Mouse (Mus musculus) C2C12 (cell line): ENCODE results near the gene Wwox. TPM values are rescaled to one million over a fixed set of nuclear protein-coding genes. Genes with fewer than 3 reads are reported as not detected.

Source experiments
- H3K27me3 ChIP-seq: one replicate; pipeline ENCODE4 v1.6.1; 2011; ENCODE audit not compliant: control insufficient read depth, insufficient read depth, insufficient read length
- H3K36me3 ChIP-seq: one replicate; pipeline ENCODE4 v1.6.1; 2011; ENCODE audit not compliant: control insufficient read depth, insufficient read depth
- H3K4me3 ChIP-seq: one replicate; pipeline ENCODE4 v1.5.1; 2011; ENCODE audit warnings: mild to moderate bottlenecking, control low read depth; ENCODE audit not compliant: poor library complexity, insufficient read depth, severe bottlenecking
- H3K79me2 ChIP-seq: one replicate; pipeline ENCODE4 v1.6.1; 2011; ENCODE audit not compliant: control insufficient read depth, insufficient read depth
- H3K79me3 ChIP-seq: one replicate; pipeline ENCODE4 v1.6.1; 2011; ENCODE audit warnings: low read depth, control low read depth
- H3ac ChIP-seq: one replicate; pipeline ENCODE3; 2011; ENCODE audit warnings: low read depth; ENCODE audit not compliant: control insufficient read depth, insufficient read length
- CEBPB ChIP-seq: IDR thresholded peaks from one replicate; pipeline ENCODE4 v1.6.1; 2011; ENCODE audit warnings: low read depth, mild to moderate bottlenecking, control low read depth, moderate library complexity
- CTCF ChIP-seq: IDR thresholded peaks from one replicate; pipeline ENCODE4 v1.5.1; 2011; ENCODE audit not compliant: control insufficient read depth, insufficient read depth, insufficient read length
- FOSL1 ChIP-seq: IDR thresholded peaks from one replicate; pipeline ENCODE4 v1.8.0; 2011; ENCODE audit warnings: mild to moderate bottlenecking, low read length; ENCODE audit not compliant: poor library complexity, insufficient read depth, severe bottlenecking
- MAX ChIP-seq: IDR thresholded peaks from one replicate; pipeline ENCODE4 v1.6.1; 2011; ENCODE audit warnings: mild to moderate bottlenecking, control low read depth
- MYOD1 ChIP-seq: IDR thresholded peaks from one replicate; pipeline ENCODE4 v1.6.1; 2011; ENCODE audit warnings: low read depth; ENCODE audit not compliant: control insufficient read depth, insufficient read length
- MYOG ChIP-seq: IDR thresholded peaks from one replicate; pipeline ENCODE4 v1.6.1; 2011; ENCODE audit not compliant: control insufficient read depth, insufficient read length; ENCODE audit errors: extremely low read depth
- USF1 ChIP-seq: IDR thresholded peaks from one replicate; pipeline ENCODE4 v1.6.1; 2011; ENCODE audit warnings: low read depth, mild to moderate bottlenecking, control low read depth, moderate library complexity
- polyA plus RNA-seq: library from polyadenylated mRNA; unstranded; fragments of >200 nt; fragmentation: generic; extraction: Trizol; gene quantifications from one replicate; pipeline ENCODE4 v1.2.1, GENCODE M21; 2012; ENCODE audit warnings: missing spikeins

Wwox gene
- polyA plus RNA-seq, 1 experiment = 3.7 TPM

DNA sequence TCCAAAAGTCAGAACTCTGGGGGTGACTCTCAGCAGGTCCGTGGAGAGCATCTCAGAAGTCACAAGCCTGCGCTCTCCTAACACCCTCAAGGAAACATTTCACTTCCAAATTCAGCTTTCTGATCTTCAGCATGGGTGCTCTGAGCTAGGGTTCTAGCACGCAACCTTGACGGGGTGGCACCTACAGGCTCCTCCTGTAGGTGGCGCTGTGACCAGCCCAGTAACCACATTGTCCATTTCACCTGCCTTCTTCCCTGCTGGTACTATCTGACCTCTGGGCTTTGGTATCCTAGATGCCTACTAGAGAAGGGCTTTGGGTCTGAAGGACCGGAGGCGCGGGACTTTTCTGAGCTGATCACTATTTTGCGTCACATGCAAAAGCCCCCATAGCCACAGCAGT is 444.5 kb downstream of the Wwox start:
- H3ac ChIP-seq = no peak overlapping the region
- H3K36me3 ChIP-seq = no peaks in the 10 kb centered on the region
- no peak overlapping the region for H3K4me3 ChIP-seq
- no peaks in the 10 kb centered on the region for H3K79me3 ChIP-seq
- H3K27me3 ChIP-seq = no peaks in the 10 kb centered on the region
- TF ChIP-seq CEBPB (no peak), USF1 (no peak), MAX (no peak), FOSL1 (no peak), CTCF (no peak), MYOD1 (no peak), MYOG (no peak)
- H3K79me2 ChIP-seq = no peaks in the 10 kb centered on the region

DNA sequence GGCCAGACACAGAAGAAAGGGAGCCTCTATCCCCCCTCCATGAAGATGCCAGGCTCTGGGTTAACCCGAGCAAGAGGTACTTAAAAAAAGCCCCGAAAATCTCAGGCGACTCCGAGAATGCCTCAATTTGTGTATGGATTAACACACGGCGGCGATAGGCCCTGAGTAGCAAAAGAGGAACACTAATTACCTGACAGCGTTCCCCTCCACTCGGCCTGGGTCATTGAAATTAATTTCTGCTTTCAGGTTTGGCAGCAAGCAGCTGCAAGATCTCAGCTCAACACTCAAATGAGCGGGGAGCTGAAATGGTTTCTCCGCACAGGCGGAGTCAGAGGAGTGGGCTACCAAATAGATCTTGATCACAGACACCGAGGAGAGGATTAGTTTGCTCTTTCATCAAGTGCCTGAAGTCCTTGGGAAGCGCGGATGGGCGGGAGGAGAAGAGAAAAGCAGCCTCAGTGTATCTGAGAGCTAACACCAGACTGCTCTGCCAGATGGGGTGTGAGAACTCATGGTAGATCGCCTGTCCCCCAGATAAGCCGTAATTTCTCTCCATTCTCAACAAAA is 445.7 kb downstream of the Wwox start:
- Histone ChIP-seq H3K79me3 (no peaks in the 10 kb centered on the region), H3ac (no peak overlapping the region), H3K79me2 (no peaks in the 10 kb centered on the region), H3K4me3 (no peak overlapping the region), H3K36me3 (no peaks in the 10 kb centered on the region), H3K27me3 (no peaks in the 10 kb centered on the region)
- TF ChIP-seq USF1 (no peak), MAX (no peak)

DNA sequence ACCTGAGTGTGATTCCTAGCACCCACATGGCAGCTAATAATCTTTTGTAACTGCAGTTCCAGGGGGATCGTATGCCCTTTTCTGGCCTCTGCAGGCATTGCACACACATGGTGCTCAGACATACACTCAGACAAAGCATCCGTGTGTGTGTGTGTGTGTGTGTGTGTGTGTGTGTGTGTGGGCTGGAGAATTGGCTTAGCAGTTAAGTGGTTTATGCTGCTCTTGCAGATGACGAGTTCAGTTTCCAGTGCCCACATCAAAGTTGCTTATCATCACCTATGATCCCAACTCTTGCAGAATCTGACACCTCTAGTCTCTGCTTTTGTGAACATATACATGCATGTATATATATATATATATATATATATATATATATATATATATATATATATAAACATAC is 448.9 kb downstream of the Wwox start:
- Histone ChIP-seq H3K4me3 (no peak overlapping the region), H3K79me3 (no peaks in the 10 kb centered on the region), H3ac (no peak overlapping the region), H3K36me3 (no peaks in the 10 kb centered on the region), H3K79me2 (no peaks in the 10 kb centered on the region), H3K27me3 (no peaks in the 10 kb centered on the region)
- TF ChIP-seq MYOD1 = no peak
- TF ChIP-seq MYOG = no peak
- no peak for TF ChIP-seq CEBPB
- TF ChIP-seq FOSL1 = no peak
- TF ChIP-seq USF1 = no peak
- no peak for TF ChIP-seq MAX
- no peak for TF ChIP-seq CTCF

DNA sequence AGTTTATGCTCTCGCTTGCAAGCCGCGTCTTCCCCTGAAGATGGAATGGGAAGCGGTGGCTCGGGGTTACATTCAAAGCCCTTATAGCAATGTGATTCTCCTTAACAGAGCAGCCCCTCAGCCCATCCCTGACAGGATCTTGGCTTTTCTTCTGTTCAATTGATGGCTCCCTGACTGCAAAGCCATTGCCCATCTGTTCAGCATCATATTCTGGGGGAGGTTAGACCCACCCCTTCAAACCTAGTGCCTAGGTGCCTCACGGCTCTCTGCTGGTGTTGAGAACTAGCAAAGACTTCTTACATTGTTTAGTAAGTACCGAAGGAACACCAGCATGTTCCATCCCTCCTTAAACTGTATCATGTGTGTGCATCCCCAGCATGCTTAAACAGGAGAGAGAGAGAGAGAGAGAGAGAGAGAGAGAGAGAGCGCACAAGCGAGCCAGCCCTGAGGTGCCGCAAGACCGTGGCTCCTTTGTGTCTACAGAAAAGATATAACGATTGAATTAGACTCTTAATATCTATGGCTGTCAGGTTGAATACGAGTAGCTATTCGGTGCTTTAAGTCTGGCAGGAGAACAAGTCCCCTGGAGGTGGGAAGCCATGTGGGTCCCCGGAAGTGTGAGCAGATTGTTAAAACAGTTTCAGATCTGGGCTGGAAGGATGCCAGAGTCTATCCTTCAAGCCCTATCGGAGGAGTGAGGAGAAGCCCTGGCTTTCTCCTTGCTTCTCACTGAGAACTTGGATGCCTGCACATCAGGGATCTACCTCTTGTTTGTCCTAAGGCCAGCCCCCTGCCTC is 450.3 kb downstream of the Wwox start:
- H3K79me3 ChIP-seq = no peaks in the 10 kb centered on the region
- no peak for TF ChIP-seq USF1
- H3K27me3 ChIP-seq = no peaks in the 10 kb centered on the region
- no peak overlapping the region for H3K4me3 ChIP-seq
- no peaks in the 10 kb centered on the region for H3K79me2 ChIP-seq
- H3ac ChIP-seq = no peak overlapping the region
- H3K36me3 ChIP-seq = no peaks in the 10 kb centered on the region

DNA sequence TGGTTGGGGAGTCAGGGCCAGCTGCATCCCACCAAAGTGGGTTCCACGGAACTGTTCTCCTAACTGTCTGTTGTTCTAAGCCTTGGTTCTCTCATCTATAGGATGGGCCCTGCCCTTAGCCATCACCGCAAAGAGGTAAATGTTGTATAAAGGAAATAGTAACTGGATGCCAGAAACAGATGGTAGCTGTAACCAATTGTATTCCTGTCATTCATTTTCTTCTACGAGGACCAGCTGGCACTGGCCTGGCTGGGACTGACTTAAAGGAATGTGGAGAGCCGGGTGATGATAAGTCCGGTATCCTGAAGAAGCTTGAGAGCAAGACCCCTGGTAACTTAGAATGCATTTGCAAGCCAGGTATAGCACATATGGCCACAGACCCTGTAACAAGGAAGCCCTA is 451.0 kb downstream of the Wwox start:
- Histone ChIP-seq H3ac (no peak overlapping the region), H3K27me3 (no peaks in the 10 kb centered on the region), H3K36me3 (no peaks in the 10 kb centered on the region), H3K4me3 (no peak overlapping the region), H3K79me2 (no peaks in the 10 kb centered on the region), H3K79me3 (no peaks in the 10 kb centered on the region)
- TF ChIP-seq MYOD1 (no peak), MAX (no peak), FOSL1 (no peak), CEBPB (no peak), CTCF (no peak), USF1 (no peak), MYOG (no peak)

DNA sequence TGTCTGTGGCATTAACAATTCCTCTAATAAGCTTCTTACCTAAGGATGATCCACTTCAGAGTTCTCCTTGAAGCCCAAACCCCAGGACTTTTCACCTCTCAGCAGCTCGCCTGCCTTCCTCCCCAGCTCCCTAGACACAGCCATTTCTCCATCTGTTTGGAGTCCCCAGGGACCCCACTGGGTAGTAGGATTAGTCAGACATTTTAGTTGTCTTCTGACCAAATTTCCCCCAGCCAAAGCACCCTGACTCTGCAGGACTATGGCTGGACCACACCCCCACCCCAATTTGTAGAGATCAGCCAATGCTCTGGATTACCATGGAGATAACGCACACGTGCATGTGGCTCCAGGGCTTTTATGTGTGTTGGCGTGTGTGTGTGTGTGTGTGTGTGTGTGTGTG is 451.8 kb downstream of the Wwox start:
- H3K79me3 ChIP-seq = no peaks in the 10 kb centered on the region
- H3K79me2 ChIP-seq = no peaks in the 10 kb centered on the region
- no peak overlapping the region for H3K4me3 ChIP-seq
- TF ChIP-seq USF1 = no peak
- no peak for TF ChIP-seq MYOD1
- no peak for TF ChIP-seq CEBPB
- no peak for TF ChIP-seq MAX
- no peak for TF ChIP-seq CTCF
- no peak for TF ChIP-seq MYOG
- no peak for TF ChIP-seq FOSL1
- H3K27me3 ChIP-seq = no peaks in the 10 kb centered on the region
- no peak overlapping the region for H3ac ChIP-seq
- H3K36me3 ChIP-seq = no peaks in the 10 kb centered on the region
